Mouse (Mus musculus) brain, embryonic 18.5 days (tissue): Measurements from ENCODE around the gene Ncam1.

ENCODE experiments used
- DNase-seq: peaks from one replicate; pipeline ENCODE4 v3.0.0-alpha.2; 2012; ENCODE audit warnings: low read depth, low spot score

Ncam1 gene

GRCm38 (mm10) chr9:49798806-49799205 is at the start of gene Ncam1:
Ncam1 (minus strand) TSS chr9:49798925.
- DNase-seq: peak; percentile 97

GRCm38 (mm10) chr9:49834013-49834412 is 35.3 kb upstream of the Ncam1 start:
- DNase-seq: no peak

- DNase-seq: no peak
Observed at GRCm38 (mm10) chr9:49827671-49828070, 28.9 kb upstream of the Ncam1 start.

- DNase-seq: no peak
Observed at GRCm38 (mm10) chr9:49816115-49816650, 17.5 kb upstream of the Ncam1 start.

- DNase-seq: no peak
Observed at GRCm38 (mm10) chr9:49814442-49814841, 15.7 kb upstream of the Ncam1 start.

- no peak for DNase-seq
Observed at GRCm38 (mm10) chr9:49803222-49803621, 4.5 kb upstream of the Ncam1 start.

GRCm38 (mm10) chr9:49797821-49798571 is 729 bp downstream of the Ncam1 start:
- DNase-seq: no peak

GRCm38 (mm10) chr9:49797508-49797820 is 1.3 kb downstream of the Ncam1 start:
- DNase-seq: no peak

GRCm38 (mm10) chr9:49796618-49797507 is 1.9 kb downstream of the Ncam1 start:
- no peak for DNase-seq

- no peak for DNase-seq
Observed at GRCm38 (mm10) chr9:49795881-49796280, 2.8 kb downstream of the Ncam1 start.

GRCm38 (mm10) chr9:49793987-49794550 is 4.7 kb downstream of the Ncam1 start:
- DNase-seq: no peak

GRCm38 (mm10) chr9:49793241-49793640 is 5.5 kb downstream of the Ncam1 start:
- no peak for DNase-seq

GRCm38 (mm10) chr9:49792646-49793045 is 6.1 kb downstream of the Ncam1 start:
- DNase-seq: no peak

- no peak for DNase-seq
Observed at GRCm38 (mm10) chr9:49781016-49781772, 17.5 kb downstream of the Ncam1 start.

GRCm38 (mm10) chr9:49777015-49777637 is 21.6 kb downstream of the Ncam1 start:
- DNase-seq: no peak

- no peak for DNase-seq
Observed at GRCm38 (mm10) chr9:49766634-49767033, 32.1 kb downstream of the Ncam1 start.

GRCm38 (mm10) chr9:49760571-49760970 is 38.2 kb downstream of the Ncam1 start:
- DNase-seq: no peak

- DNase-seq: no peak
Observed at GRCm38 (mm10) chr9:49758436-49758835, 40.3 kb downstream of the Ncam1 start.

- no peak for DNase-seq
Observed at GRCm38 (mm10) chr9:49757986-49758385, 40.7 kb downstream of the Ncam1 start.

GRCm38 (mm10) chr9:49757582-49757981 is 41.1 kb downstream of the Ncam1 start:
- no peak for DNase-seq

GRCm38 (mm10) chr9:49756725-49757124 is 42.0 kb downstream of the Ncam1 start:
- DNase-seq: no peak
